Mouse (Mus musculus): ENCODE data around the gene Olfr372.
"Not testable (repeated sequence)": the region's sequence is repeated elsewhere in the genome, so short reads cannot be mapped to it uniquely, and the experiment has no call there.

Olfr372 gene

DNA sequence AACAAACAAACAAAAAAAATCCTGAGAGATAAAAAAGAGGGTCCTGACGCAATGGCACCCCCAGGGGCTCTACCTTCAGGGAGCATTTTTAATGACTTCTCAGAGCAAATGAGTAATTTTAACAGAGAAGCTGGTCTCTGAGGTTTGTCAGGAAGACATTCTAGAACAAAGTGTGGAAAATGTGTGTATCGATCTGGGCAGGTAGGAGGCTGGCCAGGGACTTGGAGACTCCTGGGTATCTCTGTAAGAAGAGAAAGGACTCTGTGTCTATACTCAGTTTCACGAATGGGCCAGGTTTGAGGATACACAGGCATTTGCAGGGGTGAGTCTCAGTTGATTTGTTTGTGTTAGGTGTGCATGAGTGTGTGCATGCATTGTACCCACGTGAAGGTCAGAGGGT lies at the start of gene Olfr372:
TSS of gene Olfr372 (plus strand) at position 301 of the 400 bp plus-strand sequence.
- not testable (repeated sequence) for DNase-seq (ENCODE audit: low read depth, low spot score)

DNA sequence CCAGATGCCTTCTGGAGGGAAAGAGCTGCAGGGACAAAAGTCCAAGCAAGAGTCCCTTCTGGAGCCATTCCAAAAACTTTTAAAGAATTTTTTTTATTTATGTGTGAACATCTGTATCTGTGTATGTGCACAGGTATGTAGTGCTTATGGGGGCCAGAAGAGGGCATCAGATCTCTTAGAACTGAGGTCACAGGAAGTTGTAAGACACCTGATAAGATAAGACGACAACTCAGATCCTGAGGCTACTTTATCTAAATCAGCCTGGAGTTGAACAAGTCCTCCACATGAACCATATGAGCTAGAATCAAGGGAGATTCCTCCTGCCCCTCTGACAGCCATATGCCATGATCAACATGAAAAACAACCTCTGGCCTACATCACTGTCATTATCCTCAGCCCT lies 41.6 kb upstream of the Olfr372 start:
- no peak for DNase-seq (ENCODE audit: low read depth, low spot score)

DNA sequence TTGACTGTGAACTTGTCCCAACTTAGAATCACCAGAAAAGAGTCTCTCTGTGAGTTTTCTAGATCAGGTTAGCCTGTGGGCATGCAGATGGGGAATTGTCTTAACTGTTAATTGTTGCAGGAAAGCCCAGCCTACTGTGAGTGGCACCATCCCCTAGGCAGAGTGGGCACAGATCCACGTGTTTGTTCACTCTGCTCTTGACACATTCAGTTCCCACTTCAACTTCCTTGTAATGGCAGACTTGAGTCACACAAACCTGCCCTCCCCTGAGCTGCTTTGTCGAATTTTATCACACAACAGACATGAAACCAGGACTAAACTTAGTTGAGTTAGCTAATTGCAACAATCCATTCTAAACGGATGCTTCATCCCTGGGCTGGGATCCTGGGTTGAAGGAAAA lies 40.8 kb upstream of the Olfr372 start:
- DNase-seq (ENCODE audit: low read depth, low spot score) = no peak

DNA sequence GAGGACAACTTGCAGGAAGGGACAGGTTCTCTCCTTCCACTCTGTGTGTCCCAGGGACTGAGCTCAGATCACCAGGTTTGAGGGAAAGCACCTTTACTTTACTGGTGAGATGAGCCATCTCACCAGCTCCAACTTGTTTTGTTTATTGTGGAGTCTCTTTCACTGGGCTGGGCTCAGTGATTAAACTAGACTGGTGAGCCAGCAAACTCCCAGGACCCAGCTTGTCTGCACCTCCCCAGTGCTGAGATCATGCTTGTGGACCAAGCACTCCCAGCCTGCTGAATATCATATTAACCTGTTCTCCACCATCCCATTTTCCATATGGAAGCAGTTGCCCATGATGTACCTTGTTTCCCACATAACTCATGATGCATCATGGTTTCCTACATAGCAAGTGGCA lies 38.1 kb upstream of the Olfr372 start:
- DNase-seq (ENCODE audit: low read depth, low spot score) = no peak

DNA sequence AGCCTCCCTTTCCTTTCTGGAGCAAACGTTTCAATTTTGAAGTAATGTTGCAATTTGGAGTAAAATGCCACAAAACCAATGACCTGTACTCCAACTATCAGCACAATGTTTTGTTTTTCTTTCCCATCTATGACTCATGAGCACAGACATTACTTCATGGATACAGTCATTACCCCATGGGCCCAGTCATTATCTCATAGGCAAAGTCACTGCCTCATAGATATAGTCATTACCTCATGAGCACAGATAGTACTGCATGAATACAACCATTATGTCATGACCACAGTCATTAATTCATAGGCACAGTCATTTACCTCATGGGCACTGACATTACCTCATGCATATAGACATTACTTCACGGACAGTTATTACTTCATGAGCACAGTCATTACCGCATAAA lies 35.1 kb upstream of the Olfr372 start:
- no peak for DNase-seq (ENCODE audit: low read depth, low spot score)

DNA sequence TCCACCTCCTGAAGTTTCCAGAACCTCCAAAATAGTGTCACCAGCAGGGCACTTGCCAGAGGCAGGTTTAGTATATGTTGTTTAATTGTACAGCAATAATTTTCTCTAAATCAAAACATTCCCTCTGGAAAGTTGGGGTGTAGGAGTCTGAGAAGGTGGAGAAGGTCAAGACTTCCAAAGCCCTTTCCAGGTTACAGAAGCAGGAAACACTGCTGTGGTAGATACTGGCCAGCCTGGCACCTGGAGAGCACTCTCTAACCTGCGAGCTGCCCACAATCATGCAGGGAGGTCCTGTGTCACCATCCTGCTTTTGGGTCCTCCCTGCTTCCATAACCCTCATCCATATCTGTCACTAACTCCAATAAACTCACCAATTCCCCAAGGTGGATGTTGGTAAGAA lies 34.3 kb upstream of the Olfr372 start:
- no peak for DNase-seq (ENCODE audit: low read depth, low spot score)

DNA sequence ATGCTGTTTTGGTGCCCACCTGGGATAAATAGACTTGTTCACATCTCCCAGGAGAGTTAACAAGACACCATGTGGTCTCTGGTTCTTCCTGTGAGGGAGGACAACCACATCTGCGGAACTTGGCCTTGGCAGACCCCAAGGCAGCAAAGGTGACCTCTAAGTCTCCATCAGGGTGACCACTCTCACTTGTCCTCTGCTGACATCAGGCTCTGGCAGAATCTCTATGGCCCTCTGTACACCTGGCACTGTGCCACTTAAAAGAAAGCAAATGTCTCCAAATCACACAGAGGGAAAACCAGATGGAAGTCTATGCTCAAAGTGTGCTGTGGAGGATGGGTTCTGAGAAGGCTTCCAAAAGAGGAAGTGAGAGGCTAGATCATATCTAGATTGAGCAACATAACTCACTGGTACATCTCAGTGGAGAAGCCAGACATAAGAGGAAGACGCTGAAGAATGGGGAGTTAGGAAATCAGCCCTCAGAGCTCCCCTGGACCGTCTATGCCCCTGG lies 32.8 kb upstream of the Olfr372 start:
- no peak for DNase-seq (ENCODE audit: low read depth, low spot score)

DNA sequence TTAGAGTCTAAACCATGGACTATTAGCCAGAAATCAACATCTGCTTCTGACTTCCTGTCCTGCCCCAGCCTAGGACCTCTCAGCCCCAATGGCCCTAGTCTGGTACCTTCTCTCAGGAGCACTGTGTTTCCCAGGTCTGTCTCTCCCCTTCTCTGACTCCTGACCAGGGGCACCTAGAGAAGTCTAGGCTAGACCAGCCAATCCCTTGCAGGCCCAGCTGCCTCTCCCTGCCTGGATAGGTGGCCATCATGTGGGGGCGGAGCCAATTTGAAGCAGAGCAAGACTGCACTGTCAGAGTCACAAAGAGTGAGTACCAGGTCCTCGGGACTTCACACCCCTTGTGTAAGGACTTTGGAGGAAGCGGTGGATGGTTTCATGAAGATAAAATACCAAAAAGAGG lies 31.5 kb upstream of the Olfr372 start, which contains the start of gene Cyp4f18:
TSS of gene Cyp4f18 (minus strand) at position 154 of the 400 bp plus-strand sequence.
- no peak for DNase-seq (ENCODE audit: low read depth, low spot score)

DNA sequence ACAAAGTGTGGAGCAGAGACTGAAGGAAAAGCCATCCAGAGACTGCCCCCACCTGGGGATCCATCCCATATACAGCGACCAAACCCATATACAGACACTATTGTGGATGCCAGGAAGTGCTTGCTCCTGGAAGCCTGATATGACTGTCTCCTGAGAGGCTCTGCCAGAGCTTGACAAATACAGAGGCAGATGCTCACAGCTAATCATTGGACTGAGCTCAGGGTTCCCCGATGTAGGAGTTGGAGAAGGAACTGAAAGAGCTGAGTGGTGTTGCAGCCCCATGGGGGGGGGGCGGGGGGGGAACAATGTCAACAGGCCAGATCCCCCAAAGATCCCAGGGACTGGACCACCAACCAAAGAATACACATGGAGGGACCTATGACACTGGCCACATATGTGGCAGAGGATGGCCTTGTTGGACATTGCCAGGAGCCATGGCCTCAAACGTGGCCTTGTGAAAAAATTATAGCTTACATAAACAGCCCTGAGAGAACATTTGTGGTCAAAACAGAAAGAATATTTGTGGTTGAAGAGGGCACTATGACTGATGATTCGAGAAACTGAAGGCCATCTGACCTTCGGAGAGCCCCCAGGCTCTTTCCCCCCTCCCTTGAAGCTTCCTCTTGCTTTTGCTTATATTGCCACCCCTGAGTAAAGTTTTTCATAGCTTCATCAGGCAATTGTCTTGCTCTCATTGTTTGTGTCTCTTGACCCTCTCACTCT lies 27.4 kb upstream of the Olfr372 start:
- not testable (repeated sequence) for DNase-seq (ENCODE audit: low read depth, low spot score)

DNA sequence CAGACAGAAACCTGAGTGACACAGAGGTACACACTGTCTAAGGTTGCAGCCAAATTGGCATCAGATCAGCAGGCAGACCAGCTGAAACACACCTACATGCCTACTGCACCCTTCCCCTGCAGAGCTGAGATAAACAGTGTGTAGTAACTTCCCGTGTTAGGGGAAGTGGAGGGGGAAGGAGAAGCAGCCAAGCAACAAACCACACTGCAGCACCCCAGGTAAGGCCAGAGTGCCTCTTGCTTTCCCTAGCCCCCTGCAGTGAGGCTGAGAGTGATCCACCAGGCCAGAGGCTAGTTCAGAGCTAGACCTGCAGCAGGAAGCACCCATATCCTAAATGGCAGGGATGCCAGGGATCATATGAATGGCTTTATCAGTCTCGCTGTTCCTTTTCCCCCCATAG lies 23.7 kb upstream of the Olfr372 start:
- DNase-seq (ENCODE audit: low read depth, low spot score) = not testable (repeated sequence)

DNA sequence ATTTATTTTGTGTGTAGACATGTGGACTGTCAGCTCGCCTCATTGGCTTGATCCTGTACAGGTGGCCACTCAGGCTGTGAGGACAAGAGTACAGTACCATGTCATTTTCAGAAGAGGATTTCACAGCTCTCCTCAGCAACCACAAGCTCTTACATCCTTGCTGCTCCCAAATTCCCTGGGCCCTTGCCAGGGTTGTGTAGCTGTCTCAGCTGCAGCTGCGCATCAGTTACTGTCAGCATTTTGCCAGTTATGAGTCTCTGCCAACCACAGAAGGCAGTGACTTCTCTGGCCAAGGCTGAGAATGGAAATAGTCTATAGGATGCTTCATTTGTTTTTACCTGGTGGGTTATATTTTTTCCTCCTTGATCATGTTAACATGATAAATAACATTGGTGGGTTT lies 22.9 kb upstream of the Olfr372 start:
- DNase-seq (ENCODE audit: low read depth, low spot score) = no peak

DNA sequence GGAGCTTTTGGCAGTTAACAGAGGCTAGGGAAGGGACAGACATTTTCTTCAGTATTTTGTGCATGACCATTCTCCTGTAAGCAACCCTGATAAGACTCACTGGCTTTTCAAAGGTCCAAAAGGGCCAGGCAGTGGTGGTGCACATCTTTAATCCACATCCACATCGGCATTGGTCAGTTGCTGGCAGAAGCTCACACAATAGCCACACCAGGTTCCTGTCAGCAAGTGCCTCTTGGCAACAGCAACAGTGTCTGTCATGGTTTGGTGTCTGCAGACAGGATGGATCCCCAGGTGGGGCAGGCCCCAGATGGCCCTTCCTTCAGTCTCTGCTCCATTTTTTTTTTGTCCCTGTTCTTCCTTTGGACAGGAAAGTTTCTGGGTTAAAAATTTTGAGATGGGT lies 22.0 kb upstream of the Olfr372 start:
- not testable (repeated sequence) for DNase-seq (ENCODE audit: low read depth, low spot score)

DNA sequence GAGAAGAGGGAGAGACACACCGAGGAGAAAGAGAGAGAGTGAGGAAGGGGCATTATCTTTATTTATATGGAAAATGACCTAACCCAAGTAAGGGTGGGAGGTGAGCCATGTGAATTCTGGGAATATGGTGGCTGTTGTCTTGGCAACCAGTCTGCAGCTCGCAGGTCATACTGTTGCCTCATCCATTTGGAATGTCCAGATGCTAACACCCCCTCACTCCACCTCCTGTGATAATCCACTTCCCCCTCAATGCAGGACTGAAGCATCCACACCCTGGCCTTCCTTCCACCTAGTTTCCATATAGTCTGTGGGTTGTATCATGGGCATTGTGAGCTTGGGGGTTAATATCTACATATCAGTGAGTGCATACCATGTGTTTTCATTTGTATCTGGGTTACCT lies 21.2 kb upstream of the Olfr372 start:
- DNase-seq (ENCODE audit: low read depth, low spot score) = no peak

DNA sequence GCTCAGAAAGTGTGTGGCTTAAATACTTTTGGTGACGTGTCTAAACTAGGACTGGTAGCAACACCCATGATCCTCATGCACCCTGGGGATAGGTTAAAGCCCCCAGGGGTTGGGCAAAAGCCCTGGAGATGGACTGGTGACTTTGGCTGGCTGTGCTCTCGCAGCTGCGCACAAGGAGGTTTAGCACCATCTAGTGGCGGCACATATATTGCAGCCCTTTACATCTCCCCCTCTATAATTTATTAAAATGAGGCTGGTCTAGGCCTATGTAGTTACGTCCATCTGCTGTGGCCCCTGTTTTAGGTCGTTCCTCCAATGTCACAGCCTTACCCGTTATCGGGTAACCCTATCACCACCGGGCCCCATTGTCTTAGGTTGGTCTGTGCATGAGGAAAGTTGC lies 16.1 kb upstream of the Olfr372 start:
- not testable (repeated sequence) for DNase-seq (ENCODE audit: low read depth, low spot score)

DNA sequence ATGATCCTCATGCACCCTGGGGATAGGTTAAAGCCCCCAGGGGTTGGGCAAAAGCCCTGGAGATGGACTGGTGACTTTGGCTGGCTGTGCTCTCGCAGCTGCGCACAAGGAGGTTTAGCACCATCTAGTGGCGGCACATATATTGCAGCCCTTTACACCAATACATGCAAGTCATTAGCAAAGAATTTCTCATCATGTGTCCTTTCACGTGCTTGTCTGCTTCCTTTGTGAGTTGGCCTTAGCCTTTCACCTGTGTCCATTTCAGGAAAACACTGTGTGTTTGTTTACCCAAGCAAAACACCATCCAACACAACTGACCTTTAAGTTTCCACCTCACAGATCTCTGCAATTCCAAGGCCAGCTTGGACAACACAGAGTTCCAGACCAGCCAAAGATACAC lies 8.1 kb upstream of the Olfr372 start:
- DNase-seq (ENCODE audit: low read depth, low spot score) = not testable (repeated sequence)

DNA sequence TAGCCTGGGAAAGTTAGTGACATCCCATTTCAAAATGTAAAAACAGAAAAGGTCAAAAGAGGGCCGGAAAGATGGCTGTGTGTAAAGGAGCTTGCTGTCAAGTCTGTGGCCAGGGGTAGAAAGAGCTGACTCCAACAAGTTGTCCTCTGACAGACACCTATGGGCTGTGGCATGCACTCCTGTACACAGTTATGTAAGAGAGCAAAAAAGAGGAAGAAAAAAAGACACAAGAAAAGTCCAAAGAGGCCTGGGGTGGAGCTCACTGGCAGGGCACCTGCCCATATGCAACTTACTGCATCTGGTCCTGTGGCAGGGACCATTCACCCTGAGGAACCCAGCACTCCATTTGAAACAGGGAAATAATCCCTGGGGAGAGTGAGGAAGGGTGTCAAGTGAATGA lies 1.5 kb downstream of the Olfr372 start:
- no peak for DNase-seq (ENCODE audit: low read depth, low spot score)

DNA sequence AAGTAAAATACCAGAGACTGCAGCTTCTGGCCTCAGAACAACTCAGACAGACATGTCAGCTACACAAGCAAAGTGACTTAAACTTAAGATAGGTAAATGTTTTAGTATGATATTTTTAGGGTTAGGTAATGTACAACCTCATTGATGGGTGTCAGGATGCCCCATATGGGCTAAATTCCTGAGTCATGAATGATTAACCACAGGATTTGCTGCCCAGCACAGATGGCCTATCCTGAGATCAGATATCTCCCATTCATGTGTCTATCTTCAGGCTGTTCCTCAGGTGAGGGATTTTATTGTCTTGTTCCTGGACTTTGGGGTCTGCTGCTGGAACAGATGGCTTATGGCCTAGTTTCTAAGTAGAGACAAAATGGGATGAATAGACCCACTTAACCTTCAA lies 13.6 kb downstream of the Olfr372 start:
- not testable (repeated sequence) for DNase-seq (ENCODE audit: low read depth, low spot score)

DNA sequence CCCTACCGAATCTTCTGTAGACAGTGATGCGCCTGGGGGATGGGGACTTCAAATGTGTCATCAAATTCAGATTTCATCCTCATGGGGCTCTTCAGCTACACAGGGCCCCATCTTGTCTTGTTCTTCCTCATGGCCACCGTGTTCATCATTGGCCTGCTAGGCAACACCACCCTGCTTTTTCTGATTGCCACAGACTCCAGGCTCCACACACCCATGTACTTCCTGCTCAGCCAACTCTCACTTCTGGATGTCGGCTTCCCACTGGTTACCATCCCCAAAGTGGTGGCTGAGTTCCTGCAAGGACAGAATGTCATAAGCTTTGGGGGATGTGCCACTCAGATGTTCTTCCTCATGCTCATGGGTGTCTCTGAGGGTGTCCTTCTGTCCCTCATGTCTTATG lies 16.6 kb downstream of the Olfr372 start:
- DNase-seq (ENCODE audit: low read depth, low spot score) = not testable (repeated sequence)

DNA sequence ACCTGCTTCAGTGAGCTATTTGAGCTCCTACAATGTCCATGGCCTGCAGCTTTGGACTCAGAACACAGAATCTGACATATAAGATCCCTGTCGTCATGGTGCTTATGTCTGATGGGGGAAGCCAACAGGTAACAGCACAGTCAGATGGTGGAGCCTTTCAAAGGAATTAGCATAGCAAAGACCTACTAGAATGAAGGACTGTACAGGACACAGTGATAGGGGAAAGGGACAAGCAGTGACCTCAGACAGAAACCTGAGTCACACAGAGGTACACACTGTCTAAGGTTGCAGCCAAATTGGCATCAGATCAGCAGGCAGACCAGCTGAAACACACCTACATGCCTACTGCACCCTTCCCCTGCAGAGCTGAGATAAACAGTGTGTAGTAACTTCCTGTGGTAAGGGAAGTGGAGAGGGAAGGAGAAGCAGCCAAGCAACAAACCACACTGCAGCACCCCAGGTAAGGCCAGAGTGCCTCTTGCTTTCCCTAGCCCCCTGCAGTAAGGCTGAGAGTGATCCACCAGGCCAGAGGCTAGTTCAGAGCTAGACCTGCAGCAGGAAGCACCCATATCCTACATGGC lies 25.9 kb downstream of the Olfr372 start:
- DNase-seq (ENCODE audit: low read depth, low spot score) = not testable (repeated sequence)

DNA sequence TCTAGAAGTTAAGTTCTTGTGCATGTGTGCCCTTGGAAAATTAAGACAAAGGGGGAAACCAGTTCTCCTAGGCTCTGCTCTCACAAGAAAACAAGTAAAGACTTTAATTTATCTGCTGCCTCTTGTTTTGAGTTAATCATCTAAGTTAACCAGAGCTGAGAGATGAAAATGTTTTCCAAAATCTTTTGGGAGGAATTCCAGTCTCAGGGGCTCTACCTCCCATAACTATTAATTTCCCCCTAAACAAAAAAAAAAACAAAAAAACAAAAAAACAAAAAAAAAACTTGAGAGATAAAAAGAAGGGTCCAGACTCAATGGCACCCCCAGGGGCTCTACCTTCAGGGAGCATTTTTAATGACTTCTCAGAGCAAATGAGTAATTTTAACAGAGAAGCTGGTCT lies 41.9 kb downstream of the Olfr372 start, which contains the start of gene Olfr373:
TSS of gene Olfr373 (plus strand) at position 301 of the 400 bp plus-strand sequence.
- not testable (repeated sequence) for DNase-seq (ENCODE audit: low read depth, low spot score)

DNA sequence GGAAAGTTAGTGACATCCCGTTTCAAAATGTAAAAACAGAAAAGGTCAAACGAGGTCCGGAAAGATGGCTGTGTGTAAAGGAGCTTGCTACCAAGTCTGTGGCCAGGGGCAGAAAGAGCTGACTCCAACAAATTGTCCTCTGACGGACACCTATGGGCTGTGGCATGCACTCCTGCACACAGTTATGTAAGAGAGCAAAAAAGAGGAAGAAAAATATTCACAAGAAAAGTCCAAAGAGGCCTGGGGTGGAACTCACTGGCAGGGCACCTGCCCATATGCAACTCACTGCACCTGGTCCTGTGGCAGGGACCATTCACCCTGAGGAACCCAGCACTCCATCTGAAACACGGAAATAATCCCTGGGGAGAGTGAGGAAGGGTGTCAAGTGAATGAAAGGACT lies 43.7 kb downstream of the Olfr372 start:
- DNase-seq (ENCODE audit: low read depth, low spot score) = no peak

DNA sequence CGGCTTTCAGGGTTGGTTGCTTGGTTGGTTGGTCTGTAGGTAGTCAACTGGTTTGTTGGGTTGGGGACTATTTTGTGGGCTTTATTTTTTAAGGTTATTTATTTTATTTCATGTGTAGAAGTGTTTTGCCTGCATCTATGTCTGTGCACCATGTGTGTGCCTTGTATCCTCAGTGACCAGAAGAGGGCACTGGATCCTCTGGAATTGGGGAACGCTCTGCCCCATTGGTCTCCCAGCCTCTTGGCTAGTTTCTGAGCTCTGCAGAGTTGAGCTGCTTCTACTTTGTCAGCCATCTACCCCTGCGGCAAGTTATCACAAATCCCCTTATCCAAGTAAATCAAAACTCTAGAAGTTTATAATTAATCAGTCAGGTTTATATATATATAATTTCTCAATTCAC lies 46.6 kb downstream of the Olfr372 start:
- not testable (repeated sequence) for DNase-seq (ENCODE audit: low read depth, low spot score)

DNA sequence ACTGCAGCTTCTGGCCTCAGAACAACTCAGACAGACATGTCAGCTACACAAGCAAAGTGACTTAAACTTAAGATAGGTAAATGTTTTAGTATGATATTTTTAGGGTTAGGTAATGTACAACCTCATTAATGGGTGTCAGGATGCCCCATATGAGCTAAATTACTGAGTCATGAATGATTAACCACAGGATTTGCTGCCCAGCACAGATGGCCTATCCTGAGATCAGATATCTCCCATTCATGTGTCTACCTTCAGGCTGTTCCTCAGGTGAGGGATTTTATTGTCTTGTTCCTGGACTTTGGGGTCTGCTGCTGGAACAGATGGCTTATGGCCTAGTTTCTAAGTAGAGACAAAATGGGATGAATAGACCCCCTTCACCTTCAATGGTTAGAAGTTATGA lies 55.7 kb downstream of the Olfr372 start:
- not testable (repeated sequence) for DNase-seq (ENCODE audit: low read depth, low spot score)
